In genomic region chr5:125111137-125111536, GRCm38 (mm10) we compare ENCODE assay signal across 9 mouse cellular contexts.
A peak's percentile ranks its signal among the peaks of the same experiment; 100 is the strongest.
DNase-seq lines count a peak whose midpoint lies in the region; ATAC-seq and TF ChIP-seq lines count a peak whose summit lies in the region.
"Had no signal": no experiment of that assay in that cellular context is flagged by ENCODE, and none has a peak within 500 bp of the region (broad histone marks: within the 10 kb centered on the region; RNA-seq: fewer than 3 reads in every experiment).

No protein-coding gene starts in this region.

- DNase-seq in right cerebral cortex, adult 18-20 months: peak; percentile 55
- no peak for DNase-seq in right cerebral cortex, adult 2 months (ENCODE audit: low spot score in 2 of 2)
- peak; percentile 64 for DNase-seq in embryonic facial prominence, embryonic 10.5 days (ENCODE audit: low spot score)
- no peak for DNase-seq in heart, embryonic 10.5 days (ENCODE audit: low spot score)
- peak; percentile 53 to 62 for DNase-seq in kidney, postnatal 36 days
- DNase-seq in midbrain, postnatal 0 days (ENCODE audit: low spot score): peak; percentile 59
- no peak for DNase-seq in B cell, adult 2 months
- no peak for DNase-seq in yolk sac, embryonic 10.5 days (ENCODE audit: low spot score)

- 0 out of 2 replicates have a peak overlapping the region, but pooled peaks have one; percentile 0 for H3K4me3 ChIP-seq in embryonic facial prominence, embryonic 10.5 days
- no peak overlapping the region for H3K4me3 ChIP-seq in heart, embryonic 10.5 days
- no peak overlapping the region for H3K4me3 ChIP-seq in midbrain, postnatal 0 days (ENCODE audit: low read depth, low read length)

- peak overlapping the region; percentile 39; the same call in 1 of the 2 replicates for H3K9ac ChIP-seq in midbrain, postnatal 0 days (replicated peaks; ENCODE audit: low read length, poor library complexity, severe bottlenecking)
- H3K9ac ChIP-seq: liver, embryonic 14.5 days had no signal

- peak overlapping the region; percentile 81 for H3K27ac ChIP-seq in embryonic facial prominence, embryonic 10.5 days (replicated peaks)
- peak overlapping the region; percentile 19; the same call in 1 of the 2 replicates for H3K27ac ChIP-seq in heart, embryonic 10.5 days
- H3K27ac ChIP-seq in midbrain, postnatal 0 days (ENCODE audit: low read depth, low read length): peak overlapping the region; percentile 18; the same call in 1 of the 2 replicates
- H3K27ac ChIP-seq: liver, embryonic 14.5 days had no signal

- no peak for TF ChIP-seq CTCF in midbrain, postnatal 0 days (IDR thresholded peaks at IDR 0.05)

- H3K36me3 ChIP-seq in embryonic facial prominence, embryonic 10.5 days (replicated peaks): peaks cover 92% of the 10 kb centered on the region
- peaks cover 81% of the 10 kb centered on the region for H3K36me3 ChIP-seq in heart, embryonic 10.5 days
- H3K36me3 ChIP-seq in midbrain, postnatal 0 days (ENCODE audit: insufficient read depth, low read length): peaks cover 21% of the 10 kb centered on the region

- 0 out of 2 replicates have a peak, but pooled peaks cover 4% of the 10 kb centered on the region for H3K9me3 ChIP-seq in embryonic facial prominence, embryonic 10.5 days
- H3K9me3 ChIP-seq in heart, embryonic 10.5 days: no peaks in the 10 kb centered on the region
- no peaks in the 10 kb centered on the region for H3K9me3 ChIP-seq in midbrain, postnatal 0 days (ENCODE audit: low read length)

- no peaks in the 10 kb centered on the region for H3K27me3 ChIP-seq in embryonic facial prominence, embryonic 10.5 days (replicated peaks; ENCODE audit: low read depth, poor library complexity, severe bottlenecking)
- H3K27me3 ChIP-seq in heart, embryonic 10.5 days (ENCODE audit: insufficient read depth, poor library complexity, severe bottlenecking): no peaks in the 10 kb centered on the region
- no peaks in the 10 kb centered on the region for H3K27me3 ChIP-seq in midbrain, postnatal 0 days (ENCODE audit: insufficient read depth, low read length)

- peaks cover 51% of the 10 kb centered on the region for H3K4me1 ChIP-seq in embryonic facial prominence, embryonic 10.5 days
- H3K4me1 ChIP-seq in heart, embryonic 10.5 days: peaks cover 44% of the 10 kb centered on the region
- H3K4me1 ChIP-seq in midbrain, postnatal 0 days (ENCODE audit: insufficient read depth, low read length): peaks cover 4% of the 10 kb centered on the region; the same call in 1 of the 2 replicates

- H3K4me2 ChIP-seq in midbrain, postnatal 0 days (ENCODE audit: low read depth, low read length, poor library complexity, severe bottlenecking): no peak overlapping the region

- ATAC-seq in midbrain, postnatal 0 days (ENCODE audit: low FRiP score): no peak

- WGBS in embryonic facial prominence, embryonic 10.5 days: 46% methylated on average over 6 of the region's 6 CpGs
- WGBS in heart, embryonic 10.5 days: 54% methylated on average over 6 of the region's 6 CpGs
- 46% methylated on average over 6 of the region's 6 CpGs for WGBS in midbrain, postnatal 0 days

Comparison
In these comparisons a context has a peak if more than half of its experiments do, and no peak if none do; other contexts are left out.
1. DNase-seq: peak in right cerebral cortex, adult 18-20 months (single experiment), embryonic facial prominence, embryonic 10.5 days (single experiment), kidney, postnatal 36 days (2 of 2) and midbrain, postnatal 0 days (single experiment); none in right cerebral cortex, adult 2 months (0 of 2), heart, embryonic 10.5 days (single experiment), B cell, adult 2 months (0 of 2) and yolk sac, embryonic 10.5 days (single experiment).
2. H3K27ac ChIP-seq: peak in every context shown above with its lines; median percentile 81 in embryonic facial prominence, embryonic 10.5 days; 19 in heart, embryonic 10.5 days; 18 in midbrain, postnatal 0 days.